Mouse (Mus musculus): ENCODE measurements around the gene Neurl2.

DNA sequence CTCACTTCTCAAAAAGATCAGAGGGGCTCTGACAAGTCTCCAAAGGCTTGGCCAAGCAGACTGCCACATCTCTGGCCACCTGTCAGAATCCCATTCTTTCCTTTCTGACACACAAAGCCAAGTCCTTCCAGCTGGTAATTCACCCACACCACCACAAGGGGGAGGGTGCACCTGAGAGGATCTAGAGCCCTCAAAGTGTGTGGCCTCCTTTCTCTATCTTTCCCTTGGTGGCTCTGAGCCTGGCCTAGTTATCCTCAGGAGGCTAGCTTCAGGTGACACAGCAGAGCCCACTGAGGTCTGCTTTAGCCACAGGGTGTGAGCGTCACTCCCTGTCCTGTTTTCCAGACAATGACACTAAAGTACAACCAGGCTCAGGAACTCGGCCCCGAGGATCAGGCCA is 40.0 kb downstream of the Neurl2 start:
- TF ChIP-seq CTCF (IDR thresholded peaks at IDR 0.05; ENCODE audit: low read depth) (peak; percentile 94), EP300 (IDR thresholded peaks at IDR 0.05; ENCODE audit: low read depth) (no peak)

Data from liver, embryonic 14.5 days (tissue).